Mouse (Mus musculus): ENCODE measurements around the gene Grm5.

Grm5 gene

DNA sequence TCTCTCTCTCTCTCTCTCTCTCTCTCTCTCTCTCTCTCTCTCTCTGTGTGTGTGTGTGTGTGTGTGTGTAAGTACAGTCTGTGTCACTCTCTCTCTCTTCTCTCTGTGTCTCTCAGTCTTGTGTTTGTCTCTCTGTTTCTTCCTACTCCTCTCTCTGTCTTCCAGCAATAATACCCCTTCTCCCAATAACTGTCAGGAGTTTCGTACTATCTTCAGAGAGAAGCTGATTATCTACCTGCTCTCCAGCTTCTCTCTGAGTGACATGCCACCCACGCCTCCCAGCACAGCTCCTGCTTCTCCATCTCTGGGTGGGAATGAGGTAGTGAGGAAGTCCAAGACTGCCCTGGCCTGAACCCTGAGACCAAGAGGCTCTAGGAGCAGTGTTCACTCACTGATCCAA lies at the start of gene Grm5:
Gene Grm5 (plus strand): TSS at position 301 of the 400 bp plus-strand sequence.
- DNase-seq (ENCODE audit: low read depth, low spot score): no peak

DNA sequence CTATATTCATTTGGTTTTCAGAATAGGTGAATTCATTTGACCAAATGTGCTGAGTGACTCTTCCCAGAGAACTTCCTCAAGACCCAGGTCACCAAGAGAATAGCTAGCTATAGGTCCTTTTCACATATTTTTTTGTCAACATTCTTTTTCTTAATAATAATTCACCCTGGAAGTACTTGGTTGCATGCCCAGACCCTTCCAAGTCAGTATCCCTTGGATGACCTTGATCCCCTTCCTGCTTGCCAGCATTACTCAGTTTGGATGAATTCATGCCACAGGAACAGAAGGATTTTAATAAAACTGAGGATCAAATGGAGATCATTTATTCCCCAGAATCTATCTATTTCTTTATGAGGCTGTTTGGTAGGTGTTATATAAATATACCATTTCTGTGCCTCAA lies 44.9 kb upstream of the Grm5 start:
- DNase-seq (ENCODE audit: low read depth, low spot score): no peak

DNA sequence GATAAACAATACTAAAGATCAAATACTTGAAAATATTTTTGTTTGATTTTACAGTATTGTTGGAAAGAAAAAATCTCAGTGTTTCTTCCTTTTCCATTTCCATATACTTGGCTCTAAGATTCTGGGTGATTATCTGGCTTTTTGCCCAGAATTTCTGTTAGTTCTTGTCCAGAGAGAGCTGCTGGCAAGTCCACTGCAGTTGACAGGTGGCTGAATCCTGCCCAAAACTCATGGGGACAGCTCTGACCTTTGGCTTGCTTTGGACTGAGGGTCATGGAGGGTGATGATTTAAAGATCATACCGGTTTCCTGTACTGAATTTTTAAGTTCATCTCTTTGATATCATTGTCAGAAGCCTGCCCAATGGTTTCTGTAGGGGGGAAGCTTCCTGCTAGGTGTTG lies 18.7 kb upstream of the Grm5 start:
- no peak for DNase-seq (ENCODE audit: low read depth, low spot score)

DNA sequence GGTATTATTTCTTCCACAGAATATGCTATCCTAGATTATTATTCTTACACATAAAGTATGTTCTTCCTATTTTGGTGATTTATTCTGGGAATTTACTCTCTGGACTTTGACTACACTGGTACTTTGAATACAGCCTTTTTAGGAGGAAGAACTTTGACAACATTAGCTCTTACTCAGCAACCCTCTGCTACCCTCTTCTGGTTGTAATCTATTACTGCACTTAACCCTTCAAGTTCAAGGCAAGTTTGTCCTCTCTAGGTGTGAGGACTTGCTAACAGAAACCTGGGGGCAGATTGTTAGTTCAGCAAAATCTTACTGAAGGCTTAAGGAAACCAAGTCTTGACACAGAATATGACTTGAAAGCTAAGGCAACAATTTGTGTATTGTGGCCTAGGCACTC lies 17.5 kb upstream of the Grm5 start:
- no peak for DNase-seq (ENCODE audit: low read depth, low spot score)

DNA sequence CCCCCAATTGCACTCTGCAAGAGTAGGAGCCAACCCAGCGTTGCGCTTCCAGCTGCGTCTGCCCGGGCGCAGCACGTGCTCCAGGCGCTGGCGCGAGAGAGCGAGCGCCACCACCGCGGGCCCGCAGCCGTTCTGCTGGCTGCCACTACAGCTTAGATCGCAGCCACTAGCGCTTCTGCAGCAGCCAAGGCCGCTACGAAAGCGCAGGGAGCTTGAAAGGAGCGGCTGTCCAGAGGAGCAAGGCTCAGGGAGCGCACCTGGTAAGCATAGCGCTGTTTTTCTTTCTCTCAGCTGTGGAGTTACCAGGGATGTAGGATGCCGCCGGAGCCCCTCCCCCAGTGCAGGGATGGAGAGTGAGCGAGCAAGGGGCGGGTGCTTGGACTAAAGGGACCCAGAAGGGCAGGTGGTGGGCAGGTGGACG lies 323 bp downstream of the Grm5 start:
- peak; percentile 1 for DNase-seq (ENCODE audit: low read depth, low spot score)

DNA sequence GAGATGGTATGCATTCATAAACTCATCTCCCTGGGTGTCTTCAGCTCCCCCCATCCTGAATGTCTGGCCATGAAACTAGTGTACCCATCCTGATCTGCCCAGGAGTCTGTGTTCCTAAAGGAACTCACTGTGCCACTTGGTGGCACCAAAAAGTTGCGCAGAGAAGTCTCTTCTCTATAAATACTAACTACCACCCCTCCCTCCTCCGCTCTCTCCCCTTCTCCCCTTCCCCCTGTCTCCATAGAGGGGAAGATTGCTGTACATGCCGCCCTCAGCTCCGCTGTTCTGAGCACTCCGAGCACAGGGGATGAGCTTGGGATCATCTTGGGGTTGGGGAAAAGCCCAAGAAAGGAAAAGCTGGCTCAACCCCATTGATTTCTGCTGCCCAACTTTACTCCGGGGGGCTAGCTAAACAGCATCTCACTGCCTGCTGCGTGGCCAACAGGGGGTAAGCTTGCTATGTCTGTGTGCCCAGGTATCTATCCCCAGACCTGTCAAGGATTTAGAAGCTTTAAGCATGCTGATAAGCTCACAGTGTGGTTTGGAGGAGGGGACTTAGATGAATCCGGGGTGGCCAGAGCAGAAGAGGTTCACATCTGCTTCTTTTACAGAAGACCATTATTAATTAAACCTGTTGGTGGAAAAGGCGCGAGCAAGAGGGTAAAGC lies 2.4 kb downstream of the Grm5 start:
- no peak for DNase-seq (ENCODE audit: low read depth, low spot score)

DNA sequence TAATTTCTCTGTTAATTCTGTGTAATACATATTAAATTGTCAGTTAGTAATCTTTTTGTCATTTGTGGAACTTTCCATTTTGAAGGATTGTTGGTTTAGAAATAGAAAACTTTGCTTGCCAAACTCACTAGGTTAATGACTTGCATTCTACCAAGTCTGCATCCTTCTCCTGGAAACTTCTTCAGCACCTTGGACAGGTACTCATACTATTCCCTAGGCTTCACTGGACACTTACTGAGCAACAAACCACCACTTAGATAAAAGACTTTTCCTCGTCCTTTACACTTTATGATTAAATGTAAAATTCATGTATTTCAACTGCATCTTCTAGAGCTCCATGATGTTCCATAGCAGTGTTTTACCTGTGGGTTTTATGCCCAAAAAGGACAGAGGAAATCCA lies 4.0 kb downstream of the Grm5 start:
- DNase-seq (ENCODE audit: low read depth, low spot score): no peak

DNA sequence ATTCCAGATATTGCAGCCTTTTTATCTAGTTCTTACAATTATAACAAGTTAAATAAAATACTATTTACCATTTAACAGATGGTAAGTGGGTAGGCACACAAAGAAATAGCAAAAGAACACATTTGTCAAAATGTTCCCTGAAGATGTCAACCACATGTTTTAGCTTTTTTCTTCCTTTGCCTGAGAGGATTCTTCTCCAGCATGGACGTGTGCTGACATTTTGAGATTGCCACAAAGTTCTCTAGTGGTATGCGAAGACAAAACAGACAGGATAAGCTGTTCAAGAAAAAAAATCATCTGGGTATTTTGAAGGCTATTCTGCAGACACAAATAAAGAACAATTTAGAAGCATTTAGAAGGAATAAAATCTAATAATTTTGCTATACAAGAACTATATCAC lies 42.3 kb downstream of the Grm5 start:
- DNase-seq (ENCODE audit: low read depth, low spot score): no peak

DNA sequence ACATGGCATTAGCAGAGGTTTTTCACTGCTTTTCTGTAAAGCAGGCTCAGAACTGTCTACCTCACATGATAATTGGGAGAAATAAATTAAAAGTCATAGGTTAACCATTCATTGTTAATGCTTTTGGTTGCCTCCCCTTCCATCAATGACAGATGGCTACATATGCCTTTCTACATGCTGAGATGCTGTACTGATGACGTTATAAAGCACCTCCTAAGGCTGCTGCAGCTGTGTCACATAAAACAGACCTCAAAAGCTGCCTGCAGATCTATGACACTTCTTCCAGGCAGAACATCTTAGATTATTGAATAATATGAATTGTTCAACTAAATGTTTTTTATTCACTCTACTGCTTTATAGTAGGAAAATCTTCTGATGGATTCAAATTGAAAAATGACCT lies 51.6 kb downstream of the Grm5 start:
- DNase-seq (ENCODE audit: low read depth, low spot score): no peak

DNA sequence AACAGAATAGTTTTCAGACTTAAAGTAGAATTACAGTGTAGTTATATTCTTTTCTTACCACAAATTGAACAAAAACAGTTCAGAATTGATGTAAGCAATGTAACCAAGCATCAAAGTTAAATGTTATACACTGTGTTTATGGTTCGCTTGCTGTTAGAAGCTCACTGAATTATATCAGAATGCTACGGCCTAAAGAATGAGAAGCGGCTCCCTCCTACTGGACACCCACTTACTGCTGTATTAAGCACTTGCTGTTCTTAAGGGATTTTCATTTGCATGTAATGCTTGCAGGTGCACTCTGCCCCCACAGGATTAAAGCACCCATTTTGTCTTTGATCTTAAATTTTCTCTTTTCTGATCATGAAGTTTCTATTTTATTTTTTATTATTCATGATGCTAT lies 66.6 kb downstream of the Grm5 start:
- no peak for DNase-seq (ENCODE audit: low read depth, low spot score)

DNA sequence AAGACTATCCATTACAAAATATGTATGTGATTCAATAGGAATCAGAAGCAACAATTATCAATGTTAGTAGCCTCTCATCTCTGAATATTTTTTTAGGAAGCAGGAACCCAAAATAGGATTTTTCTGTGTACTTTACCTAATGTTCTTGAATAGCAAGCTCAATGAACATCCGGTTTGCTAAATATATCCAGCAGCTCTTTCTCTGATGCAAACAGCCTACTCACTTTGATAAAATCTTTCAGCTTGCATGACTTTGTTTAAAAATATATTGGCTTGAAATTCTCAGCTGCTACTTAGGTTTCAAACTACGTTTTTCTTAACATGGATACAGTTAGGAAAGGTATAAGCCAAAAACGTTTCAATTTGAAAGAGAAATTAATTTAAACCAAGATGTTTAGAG lies 77.8 kb downstream of the Grm5 start:
- DNase-seq (ENCODE audit: low read depth, low spot score): no peak

DNA sequence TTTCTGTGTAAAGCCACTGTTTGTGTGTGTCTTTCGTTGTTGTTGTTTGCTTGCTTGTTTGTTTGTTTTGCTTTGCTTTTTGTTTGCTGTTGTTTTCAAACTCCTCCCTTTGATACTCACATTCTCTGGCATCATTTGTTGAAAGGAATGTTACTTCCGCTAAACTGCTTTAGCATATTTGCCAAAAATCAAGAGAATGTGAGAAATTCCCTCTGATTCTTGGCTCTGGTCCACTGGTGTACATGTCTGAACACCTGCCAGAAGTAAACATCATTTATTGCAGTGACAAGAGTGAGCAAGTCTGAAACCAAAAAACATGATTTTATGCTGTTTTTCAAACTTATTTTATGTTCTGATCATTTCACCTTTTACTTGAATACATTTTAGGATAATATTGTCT lies 80.1 kb downstream of the Grm5 start:
- DNase-seq (ENCODE audit: low read depth, low spot score): no peak

DNA sequence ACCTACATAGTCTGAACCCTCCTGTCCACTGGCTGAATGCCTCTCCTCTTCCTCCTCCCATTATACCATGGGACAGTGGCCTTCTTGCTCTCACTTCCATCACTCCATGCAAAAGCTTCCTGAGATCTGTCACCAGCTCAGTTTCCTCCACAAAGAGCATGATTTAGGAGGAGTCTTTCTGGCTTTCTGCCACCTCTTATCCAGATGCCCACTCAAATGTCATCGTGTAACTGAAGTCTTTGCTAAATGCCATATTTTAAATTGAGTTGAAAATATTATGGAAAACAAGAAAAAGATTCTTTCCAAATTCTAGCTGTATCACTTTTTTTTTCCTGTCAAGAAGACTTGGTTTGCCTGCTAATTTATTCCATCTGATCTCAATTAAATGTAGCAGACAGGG lies 132.4 kb downstream of the Grm5 start:
- DNase-seq (ENCODE audit: low read depth, low spot score): no peak

DNA sequence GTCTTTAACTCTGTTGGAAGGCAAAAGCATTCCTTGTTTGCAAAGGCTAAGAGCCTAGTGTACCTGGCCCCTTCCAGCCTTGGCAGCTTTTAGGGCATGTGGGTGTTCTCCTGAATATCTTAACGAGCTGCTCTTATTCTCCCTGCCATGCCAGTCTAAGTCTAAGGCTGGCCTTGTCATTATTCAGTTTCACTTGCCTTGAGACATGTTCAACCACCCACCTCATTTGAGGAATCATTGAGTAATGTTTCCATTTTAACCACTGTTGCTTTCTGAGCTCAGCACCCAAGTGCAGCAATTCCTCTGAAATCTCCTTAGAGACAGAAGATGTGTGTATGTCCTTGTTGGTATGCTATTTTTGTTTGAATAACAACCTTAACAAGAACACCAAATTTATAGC lies 134.7 kb downstream of the Grm5 start:
- DNase-seq (ENCODE audit: low read depth, low spot score): no peak

DNA sequence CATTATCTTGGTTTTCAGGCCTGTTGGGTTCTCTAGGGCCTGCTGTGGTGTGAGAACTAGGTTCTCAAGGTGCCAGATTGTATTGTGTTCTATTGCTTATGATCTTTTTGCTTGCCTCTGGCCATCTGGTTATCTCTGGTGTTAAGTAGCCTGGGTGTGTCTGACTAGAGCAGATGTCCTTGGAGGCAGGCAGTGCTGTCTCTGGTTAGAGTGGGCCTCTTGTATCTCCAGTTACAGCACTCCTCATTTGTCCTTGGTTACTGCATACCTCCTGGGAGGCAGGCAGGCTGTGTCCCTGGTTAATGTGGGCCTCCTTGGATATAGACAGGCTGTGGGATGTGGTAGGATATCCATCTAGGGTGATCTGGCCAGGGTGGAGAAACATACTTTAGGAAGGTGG lies 150.5 kb downstream of the Grm5 start:
- DNase-seq (ENCODE audit: low read depth, low spot score): no peak

DNA sequence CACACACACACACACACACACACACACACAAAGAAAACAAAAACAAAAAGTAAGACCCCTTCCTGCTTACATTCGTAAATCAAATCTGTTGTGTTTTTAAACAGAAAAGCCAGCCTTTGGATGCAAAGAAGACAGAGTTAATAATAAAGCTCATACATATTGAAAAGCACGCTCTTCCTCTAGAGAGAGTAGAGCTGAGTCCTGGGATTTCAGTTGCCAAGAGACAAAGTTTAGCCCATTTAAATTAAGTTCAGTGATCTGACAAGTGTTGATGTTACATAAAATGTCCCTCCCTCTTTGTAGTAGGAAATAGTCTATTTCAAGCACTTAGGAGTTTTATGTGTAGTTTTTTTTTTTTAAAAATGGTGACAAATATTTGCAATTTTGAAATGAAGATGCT lies 178.0 kb downstream of the Grm5 start:
- no peak for DNase-seq (ENCODE audit: low read depth, low spot score)

DNA sequence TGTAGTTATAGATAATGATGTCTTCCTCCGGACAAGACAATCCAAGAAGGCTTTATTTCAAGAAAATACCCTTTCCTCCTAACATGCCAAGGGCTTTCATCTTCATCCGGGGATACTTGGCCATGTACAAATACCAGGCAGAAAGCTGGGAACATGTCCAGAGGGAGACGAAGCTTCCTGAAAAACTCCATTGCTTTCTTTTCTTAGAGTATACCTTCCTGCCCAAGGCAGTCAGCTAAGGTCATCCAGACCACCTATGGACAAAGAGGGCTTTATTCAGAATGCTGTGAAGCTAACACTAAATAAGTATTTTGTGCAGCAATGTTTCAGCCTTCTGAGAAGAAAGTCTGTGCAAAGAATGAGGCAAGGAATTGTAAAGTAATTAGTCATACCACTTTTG lies 178.4 kb downstream of the Grm5 start:
- no peak for DNase-seq (ENCODE audit: low read depth, low spot score)

DNA sequence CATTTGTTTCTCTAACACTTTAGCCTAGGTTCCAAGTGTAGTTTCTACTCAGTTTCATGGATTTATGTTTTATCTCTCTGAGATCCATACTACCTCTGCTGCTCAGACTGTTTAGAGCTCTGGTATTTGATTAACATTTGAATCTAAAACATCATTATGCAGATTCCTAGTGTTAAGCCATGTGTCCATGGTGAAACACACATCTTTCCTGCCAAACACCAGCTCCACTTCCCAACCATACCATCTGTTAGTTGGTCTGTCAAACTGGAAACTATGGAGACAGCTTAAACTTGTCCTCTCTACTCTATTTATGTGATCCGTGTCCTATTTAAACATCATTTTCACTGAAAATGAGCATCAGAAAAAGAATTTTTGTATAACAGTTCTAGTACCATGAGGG lies 203.6 kb downstream of the Grm5 start:
- no peak for DNase-seq (ENCODE audit: low read depth, low spot score)

DNA sequence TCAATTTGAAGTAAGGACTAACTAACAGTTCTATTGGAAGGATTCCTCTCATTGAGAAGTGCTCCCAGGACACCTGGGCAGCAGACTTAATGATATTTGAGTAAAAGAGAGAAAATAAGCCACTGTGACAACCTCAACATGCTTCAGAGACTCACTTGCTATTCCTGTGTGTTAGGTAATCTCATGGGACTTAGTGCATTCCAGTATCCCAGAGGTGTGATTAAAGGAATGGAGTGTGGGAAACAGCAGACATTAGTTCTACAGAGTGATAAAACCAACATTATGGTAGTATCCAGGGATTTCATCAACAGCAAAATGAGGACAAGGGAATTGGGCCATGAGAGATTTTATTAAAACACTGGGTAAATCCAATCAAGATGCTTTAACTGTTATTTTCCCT lies 205.0 kb downstream of the Grm5 start:
- DNase-seq (ENCODE audit: low read depth, low spot score): no peak

DNA sequence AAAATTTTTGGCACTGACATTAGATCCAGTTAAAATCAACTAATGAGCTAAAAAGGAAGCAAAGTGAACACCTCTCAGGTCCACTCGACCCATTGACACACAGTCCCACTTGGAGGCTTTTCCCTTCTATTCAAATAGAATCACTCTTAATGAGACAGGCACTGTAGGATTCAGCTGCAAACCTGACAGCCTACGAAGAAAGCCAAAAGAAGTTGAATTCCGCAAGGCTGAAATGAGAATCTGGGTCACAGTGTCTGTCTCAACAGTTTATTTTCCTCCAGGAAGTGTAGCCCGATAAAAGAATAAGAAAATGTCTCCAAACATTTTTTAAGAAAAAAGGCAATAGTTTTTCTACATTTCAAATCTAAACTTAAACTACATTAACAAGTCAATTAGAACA lies 209.9 kb downstream of the Grm5 start:
- DNase-seq (ENCODE audit: low read depth, low spot score): no peak

DNA sequence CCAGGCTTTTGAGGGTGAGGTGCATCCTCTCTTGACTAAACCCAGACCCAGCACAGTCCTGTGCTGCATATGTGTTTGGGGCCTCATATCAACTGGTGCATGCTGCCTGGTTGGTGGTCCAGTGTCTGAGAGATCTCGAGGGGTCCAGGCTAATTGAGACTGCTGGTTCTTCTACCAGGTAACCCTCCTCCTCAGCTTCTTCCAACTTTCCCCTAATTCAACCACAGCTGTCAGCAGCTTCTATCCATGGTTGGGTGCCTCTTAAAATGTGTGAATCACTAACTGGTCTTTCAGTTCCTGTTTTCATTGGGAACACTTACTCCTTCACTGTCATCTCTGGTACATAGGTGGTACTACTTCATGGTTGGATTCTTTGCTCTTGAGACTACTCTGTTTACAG lies 240.9 kb downstream of the Grm5 start:
- no peak for DNase-seq (ENCODE audit: low read depth, low spot score)

DNA sequence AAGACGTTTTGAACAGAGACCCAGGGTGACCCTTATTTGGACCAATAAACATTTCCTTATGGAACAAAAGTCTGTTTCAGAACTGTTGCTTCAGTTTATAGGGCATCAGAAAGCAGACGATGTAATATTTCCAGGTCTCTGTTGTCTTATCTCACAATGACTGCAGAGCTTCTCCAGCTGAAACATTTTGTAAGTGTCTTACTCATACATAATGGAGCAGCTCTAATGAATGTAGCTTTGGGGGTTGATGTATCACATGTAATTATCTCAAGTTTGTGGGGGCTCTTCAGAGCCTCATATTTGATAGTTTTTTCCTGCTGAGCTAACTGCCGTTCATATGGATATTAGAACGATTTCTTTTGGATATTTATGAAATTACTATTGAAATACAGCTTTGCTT lies 250.7 kb downstream of the Grm5 start:
- no peak for DNase-seq (ENCODE audit: low read depth, low spot score)

DNA sequence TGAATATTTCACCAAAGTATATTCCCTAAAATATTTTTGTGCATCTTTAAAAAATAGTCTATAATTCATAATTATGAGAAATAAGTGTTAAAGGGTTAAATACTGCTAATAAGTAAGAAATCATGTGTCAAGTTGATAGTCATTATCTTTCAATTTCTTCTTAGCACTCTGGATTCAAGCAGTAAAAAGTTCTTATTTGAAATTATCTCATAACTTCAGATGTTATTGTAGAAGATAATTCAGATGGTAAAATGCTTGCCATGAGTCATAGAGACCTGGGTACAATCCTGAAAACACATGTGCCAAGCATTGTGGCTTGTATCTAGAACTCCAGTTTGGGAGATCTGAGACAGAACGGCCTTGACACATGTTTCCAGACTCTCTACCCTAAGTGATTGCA lies 254.6 kb downstream of the Grm5 start:
- no peak for DNase-seq (ENCODE audit: low read depth, low spot score)

DNA sequence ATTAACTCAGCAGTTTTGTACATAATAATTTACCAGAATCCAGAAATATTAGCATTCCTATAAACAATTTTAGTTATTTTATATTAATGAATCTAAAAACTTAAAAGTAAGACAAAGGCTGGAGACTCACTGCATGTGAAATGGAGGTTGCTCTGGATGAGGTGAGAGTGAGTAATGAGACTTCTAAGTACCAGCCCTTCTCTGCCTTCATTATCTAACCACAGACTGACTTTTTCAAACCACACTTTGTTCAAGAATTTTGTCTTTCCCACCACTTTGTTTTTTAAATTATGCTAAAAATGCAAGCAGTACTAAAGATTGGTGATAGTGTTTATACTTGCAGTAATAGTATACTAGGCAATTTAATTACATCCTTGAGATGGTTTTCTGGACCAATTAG lies 259.5 kb downstream of the Grm5 start:
- no peak for DNase-seq (ENCODE audit: low read depth, low spot score)
